Mouse (Mus musculus): ENCODE data around the gene Ankrd23. TPM values are rescaled to one million over a fixed set of nuclear protein-coding genes. Genes with fewer than 3 reads are reported as not detected.

Ankrd23 gene
- polyA plus RNA-seq, 1 experiment from 2014 or later = 11.7 TPM

- WGBS = 1% methylated on average over 51 of the region's 51 CpGs
- Histone ChIP-seq H3K9ac (peak within 1 kb of the TSS; percentile 82), H3K4me3 (ENCODE audit: low read depth, low read length) (peak within 1 kb of the TSS; percentile 94), H3K4me2 (peak within 1 kb of the TSS; percentile 97), H3K9me3 (ENCODE audit: low read depth, low read length) (no peaks in the 10 kb centered on the region), H3K36me3 (ENCODE audit: insufficient read depth) (peaks cover 3% of the 10 kb centered on the region; the same call in 1 of the 2 replicates), H3K27ac (ENCODE audit: low read depth) (peak within 1 kb of the TSS; percentile 97), H3K27me3 (ENCODE audit: insufficient read depth, low read length) (no peaks in the 10 kb centered on the region), H3K4me1 (ENCODE audit: insufficient read depth) (peaks cover 6% of the 10 kb centered on the region; the same call in 1 of the 2 replicates)
- TF ChIP-seq CTCF (IDR thresholded peaks at IDR 0.05; ENCODE audit: low read depth) = peak; percentile 56
- ATAC-seq (ENCODE audit: insufficient read depth) = peak; percentile 99
- peak; percentile 98 for DNase-seq
Measured at GRCm38 (mm10) chr1:36511289-36512021, 25.2 kb downstream of the Ankrd23 start, which contains the start of gene Cnnm3. Gene Cnnm3 (plus strand): TSS chr1:36511867.

GRCm38 (mm10) chr1:36508238-36508637 is 28.4 kb downstream of the Ankrd23 start:
- no peaks in the 10 kb centered on the region for H3K9me3 ChIP-seq (ENCODE audit: low read depth, low read length)
- H3K27me3 ChIP-seq (ENCODE audit: insufficient read depth, low read length) = no peaks in the 10 kb centered on the region
- peak; percentile 13 for DNase-seq
- WGBS = 68% methylated on average over 5 of the region's 5 CpGs
- peaks cover 8% of the 10 kb centered on the region; the same call in 1 of the 2 replicates for H3K36me3 ChIP-seq (ENCODE audit: insufficient read depth)
- TF ChIP-seq CTCF (IDR thresholded peaks at IDR 0.05; ENCODE audit: low read depth) = no peak
- H3K27ac ChIP-seq (ENCODE audit: low read depth) = no peak overlapping the region
- no peak overlapping the region for H3K4me2 ChIP-seq
- H3K4me3 ChIP-seq (ENCODE audit: low read depth, low read length) = no peak overlapping the region
- H3K4me1 ChIP-seq (ENCODE audit: insufficient read depth) = peaks cover 3% of the 10 kb centered on the region; the same call in 1 of the 2 replicates
- ATAC-seq (ENCODE audit: insufficient read depth) = no peak
- H3K9ac ChIP-seq = no peak overlapping the region

- DNase-seq (peak; percentile 85), ATAC-seq (ENCODE audit: insufficient read depth) (0 out of 2 replicates have a peak, but pooled peaks have one; percentile 28)
- Histone ChIP-seq H3K27me3 (ENCODE audit: insufficient read depth, low read length) (no peaks in the 10 kb centered on the region), H3K4me3 (ENCODE audit: low read depth, low read length) (no peak overlapping the region), H3K4me2 (no peak overlapping the region), H3K36me3 (ENCODE audit: insufficient read depth) (peaks cover 17% of the 10 kb centered on the region), H3K4me1 (ENCODE audit: insufficient read depth) (no peaks in the 10 kb centered on the region), H3K9me3 (ENCODE audit: low read depth, low read length) (no peaks in the 10 kb centered on the region), H3K9ac (no peak overlapping the region), H3K27ac (ENCODE audit: low read depth) (no peak overlapping the region)
- WGBS = 3% methylated on average over 3 of the region's 3 CpGs
- peak; percentile 96 for TF ChIP-seq CTCF (IDR thresholded peaks at IDR 0.05; ENCODE audit: low read depth)
Measured at GRCm38 (mm10) chr1:36501261-36501660, 35.4 kb downstream of the Ankrd23 start.

- no peak for TF ChIP-seq CTCF (IDR thresholded peaks at IDR 0.05; ENCODE audit: low read depth)
- Histone ChIP-seq H3K4me3 (ENCODE audit: low read depth, low read length) (no peak overlapping the region), H3K9ac (no peak overlapping the region), H3K27me3 (ENCODE audit: insufficient read depth, low read length) (no peaks in the 10 kb centered on the region), H3K27ac (ENCODE audit: low read depth) (no peak overlapping the region), H3K4me2 (no peak overlapping the region), H3K4me1 (ENCODE audit: insufficient read depth) (no peaks in the 10 kb centered on the region), H3K36me3 (ENCODE audit: insufficient read depth) (peaks cover 11% of the 10 kb centered on the region; the same call in 1 of the 2 replicates), H3K9me3 (ENCODE audit: low read depth, low read length) (no peaks in the 10 kb centered on the region)
- 74% methylated on average over 2 of the region's 2 CpGs for WGBS
- no peak for ATAC-seq (ENCODE audit: insufficient read depth)
- no peak for DNase-seq
Measured at GRCm38 (mm10) chr1:36497312-36497711, 39.4 kb downstream of the Ankrd23 start.

- no peaks in the 10 kb centered on the region for H3K27me3 ChIP-seq (ENCODE audit: insufficient read depth, low read length)
- DNase-seq (peak; percentile 46), ATAC-seq (ENCODE audit: insufficient read depth) (no peak)
- peak; percentile 52 for TF ChIP-seq CTCF (IDR thresholded peaks at IDR 0.05; ENCODE audit: low read depth)
- no peaks in the 10 kb centered on the region for H3K4me1 ChIP-seq (ENCODE audit: insufficient read depth)
- H3K27ac ChIP-seq (ENCODE audit: low read depth) = no peak overlapping the region
- H3K9ac ChIP-seq = no peak overlapping the region
- no peaks in the 10 kb centered on the region for H3K9me3 ChIP-seq (ENCODE audit: low read depth, low read length)
- H3K4me2 ChIP-seq = no peak overlapping the region
- WGBS = 46% methylated on average over 2 of the region's 2 CpGs
- peaks cover 11% of the 10 kb centered on the region; the same call in 1 of the 2 replicates for H3K36me3 ChIP-seq (ENCODE audit: insufficient read depth)
- no peak overlapping the region for H3K4me3 ChIP-seq (ENCODE audit: low read depth, low read length)
Measured at GRCm38 (mm10) chr1:36496719-36497118, 40.0 kb downstream of the Ankrd23 start.

GRCm38 (mm10) chr1:36493299-36493698 is 43.4 kb downstream of the Ankrd23 start:
- Histone ChIP-seq H3K4me3 (ENCODE audit: low read depth, low read length) (no peak overlapping the region), H3K9me3 (ENCODE audit: low read depth, low read length) (no peaks in the 10 kb centered on the region), H3K36me3 (ENCODE audit: insufficient read depth) (0 out of 2 replicates have a peak, but pooled peaks cover under 1% of the 10 kb centered on the region), H3K4me2 (no peak overlapping the region), H3K27ac (ENCODE audit: low read depth) (no peak overlapping the region), H3K9ac (no peak overlapping the region), H3K4me1 (ENCODE audit: insufficient read depth) (no peaks in the 10 kb centered on the region), H3K27me3 (ENCODE audit: insufficient read depth, low read length) (no peaks in the 10 kb centered on the region)
- WGBS = 63% methylated on average over 6 of the region's 6 CpGs
- DNase-seq (no peak), ATAC-seq (ENCODE audit: insufficient read depth) (no peak)
- no peak for TF ChIP-seq CTCF (IDR thresholded peaks at IDR 0.05; ENCODE audit: low read depth)

GRCm38 (mm10) chr1:36492416-36493139 is 44.1 kb downstream of the Ankrd23 start:
- Histone ChIP-seq H3K4me1 (ENCODE audit: insufficient read depth) (no peaks in the 10 kb centered on the region), H3K4me2 (no peak overlapping the region), H3K9me3 (ENCODE audit: low read depth, low read length) (no peaks in the 10 kb centered on the region), H3K9ac (no peak overlapping the region), H3K36me3 (ENCODE audit: insufficient read depth) (no peaks in the 10 kb centered on the region), H3K27ac (ENCODE audit: low read depth) (no peak overlapping the region), H3K27me3 (ENCODE audit: insufficient read depth, low read length) (no peaks in the 10 kb centered on the region), H3K4me3 (ENCODE audit: low read depth, low read length) (no peak overlapping the region)
- peak; percentile 87; the same call in 1 of the 2 replicates for ATAC-seq (ENCODE audit: insufficient read depth)
- peak; percentile 75 for TF ChIP-seq CTCF (IDR thresholded peaks at IDR 0.05; ENCODE audit: low read depth)
- peak; percentile 73 for DNase-seq
- WGBS = 38% methylated on average over 9 of the region's 9 CpGs
